Mouse (Mus musculus) gastrocnemius, postnatal 10 days (tissue): ENCODE measurements around the gene Bcat1. TPM values are rescaled to one million over a fixed set of nuclear protein-coding genes. Genes with fewer than 3 reads are reported as not detected.

Experiments used
- DNase-seq: peaks from one replicate; pipeline ENCODE4 v3.0.0; 2021; ENCODE audit warnings: mixed read lengths
- total RNA-seq, 2 experiments: library from RNA; stranded (reverse); gene quantifications; 2 replicates each; pipeline ENCODE4 v1.2.3; 2021

The Bcat1 gene
- total RNA-seq, 2 experiments from 2014 or later: 12.3 to 16.6 TPM

GRCm38 (mm10) chr6:145009859-145010818, 65.8 kb downstream of the Bcat1 start:
- peak; percentile 36 for DNase-seq

- DNase-seq: no peak
Observed at GRCm38 (mm10) chr6:145003459-145003858, 72.5 kb downstream of the Bcat1 start.

GRCm38 (mm10) chr6:145002094-145002936, 73.7 kb downstream of the Bcat1 start:
- DNase-seq: no peak

- DNase-seq: no peak
Observed at GRCm38 (mm10) chr6:145001493-145001892, 74.5 kb downstream of the Bcat1 start.

GRCm38 (mm10) chr6:144997229-144997628, 78.8 kb downstream of the Bcat1 start:
- DNase-seq: no peak

GRCm38 (mm10) chr6:144992111-144992510, 83.9 kb downstream of the Bcat1 start:
- no peak for DNase-seq

GRCm38 (mm10) chr6:144989193-144989592, 86.8 kb downstream of the Bcat1 start:
- DNase-seq: no peak

- DNase-seq: no peak
Observed at GRCm38 (mm10) chr6:144987676-144988075, 88.3 kb downstream of the Bcat1 start.

- DNase-seq: no peak
Observed at GRCm38 (mm10) chr6:144987216-144987615, 88.8 kb downstream of the Bcat1 start.

GRCm38 (mm10) chr6:144984221-144984620, 91.8 kb downstream of the Bcat1 start:
- DNase-seq: no peak

GRCm38 (mm10) chr6:144982093-144982492, 93.9 kb downstream of the Bcat1 start:
- DNase-seq: no peak

- no peak for DNase-seq
Observed at GRCm38 (mm10) chr6:144972351-144972750, 103.6 kb downstream of the Bcat1 start.

GRCm38 (mm10) chr6:144970900-144971299, 105.1 kb downstream of the Bcat1 start:
- no peak for DNase-seq

GRCm38 (mm10) chr6:144967536-144967935, 108.4 kb downstream of the Bcat1 start:
- DNase-seq: no peak

- DNase-seq: no peak
Observed at GRCm38 (mm10) chr6:144964205-144964604, 111.8 kb downstream of the Bcat1 start.

- no peak for DNase-seq
Observed at GRCm38 (mm10) chr6:144963156-144963555, 112.8 kb downstream of the Bcat1 start.

GRCm38 (mm10) chr6:144962013-144962354, 114.0 kb downstream of the Bcat1 start:
- no peak for DNase-seq

- DNase-seq: no peak
Observed at GRCm38 (mm10) chr6:144961253-144962012, 114.6 kb downstream of the Bcat1 start.

- no peak for DNase-seq
Observed at GRCm38 (mm10) chr6:144955887-144956547, 120.0 kb downstream of the Bcat1 start.

GRCm38 (mm10) chr6:144952885-144953284, 123.1 kb downstream of the Bcat1 start:
- DNase-seq: no peak
